Mouse (Mus musculus) ES-Bruce4 (cell line): ENCODE measurements around the gene Zfp423.

Experiments used
- CTCF ChIP-seq: IDR thresholded peaks from one replicate; pipeline ENCODE4 v1.8.1; 2011; ENCODE audit warnings: low read depth, low read length
- EP300 ChIP-seq: IDR thresholded peaks from 2 replicates; pipeline ENCODE4 v1.6.1; 2011; ENCODE audit warnings: low read depth, low read length; ENCODE audit not compliant: insufficient read depth
- POLR2A ChIP-seq: IDR thresholded peaks from one replicate; pipeline ENCODE4 v1.8.1; 2011; ENCODE audit warnings: low read length; ENCODE audit not compliant: insufficient read depth

DNA sequence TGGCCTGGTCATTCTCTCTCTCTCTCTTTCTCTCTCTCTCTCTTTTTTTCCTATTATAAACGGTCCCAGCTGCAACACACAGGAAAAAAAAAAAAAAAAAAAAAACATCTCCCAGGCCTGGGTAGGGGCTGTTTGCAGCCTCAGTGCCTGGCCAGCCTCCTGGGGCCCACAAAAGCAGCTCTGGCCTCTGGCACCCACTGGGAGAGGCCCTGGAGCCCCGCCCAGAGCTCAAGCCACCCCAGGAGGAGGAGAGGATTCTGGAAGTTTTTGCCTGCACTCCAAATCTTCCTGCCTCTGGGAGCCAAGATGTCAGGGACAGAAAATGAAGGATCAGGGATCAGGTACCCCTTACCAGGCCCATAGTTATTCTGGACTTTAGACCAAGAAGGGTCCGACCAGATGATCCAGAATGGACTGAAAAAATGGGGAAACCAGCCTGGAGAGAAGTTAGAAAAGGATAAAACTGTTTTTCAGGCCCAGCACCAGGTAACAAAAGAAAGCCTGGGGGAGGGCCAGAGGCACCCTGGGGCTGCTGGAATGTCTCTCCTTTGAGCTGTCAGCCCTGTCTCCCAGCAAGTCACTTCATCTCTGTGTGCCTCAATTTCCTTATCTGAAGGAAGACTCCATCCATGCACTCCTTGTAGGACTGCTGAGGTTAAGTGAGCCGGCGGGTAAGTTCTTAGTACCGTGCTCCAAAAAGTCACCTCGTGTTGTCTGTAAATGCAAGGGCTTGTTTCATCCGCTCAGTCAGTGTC, 8.6 kb upstream of the Zfp423 start:
- no peak for TF ChIP-seq CTCF
- no peak for TF ChIP-seq EP300
- no peak for TF ChIP-seq POLR2A
